Mouse (Mus musculus) forebrain, embryonic 11.5 days (tissue): ENCODE measurements around the gene Rap2b. TPM values are rescaled to one million over a fixed set of nuclear protein-coding genes. Genes with fewer than 3 reads are reported as not detected.

Experiments
- ATAC-seq: fragments of 200-750 bp; cut with Nextera tagmentation; replicated peaks from 2 replicates; pipeline ENCODE4 v1.8.0; 2017; ENCODE audit warnings: moderate TSS enrichment; ENCODE audit not compliant: low FRiP score
- DNase-seq: peaks from one replicate; pipeline ENCODE4 v3.0.0-alpha.2; 2017; ENCODE audit warnings: low spot score
- H3K27ac ChIP-seq: fragments of 300-500 bp; sonication (generic); 2 replicates; pipeline ENCODE4 v1.5.1; 2014; ENCODE audit warnings: low read depth, low read length
- H3K27me3 ChIP-seq: fragments of 300-500 bp; sonication (generic); 2 replicates; pipeline ENCODE4 v1.6.1; 2014; ENCODE audit warnings: mild to moderate bottlenecking, low read length, mixed read lengths; ENCODE audit not compliant: control insufficient read depth, insufficient read depth
- H3K36me3 ChIP-seq: fragments of 300-500 bp; sonication (generic); 2 replicates; pipeline ENCODE4 v1.6.1; 2014; ENCODE audit warnings: mild to moderate bottlenecking, low read length, moderate library complexity, mixed read lengths; ENCODE audit not compliant: control insufficient read depth, insufficient read depth
- H3K4me1 ChIP-seq: fragments of 300-500 bp; sonication (generic); replicated peaks from 2 replicates; pipeline ENCODE4 v1.6.1; 2014; ENCODE audit warnings: low read length, mixed read lengths; ENCODE audit not compliant: control insufficient read depth, insufficient read depth
- H3K4me2 ChIP-seq: fragments of 300-500 bp; sonication (generic); 2 replicates; pipeline ENCODE4 v1.6.1; 2014; ENCODE audit warnings: low read depth, mild to moderate bottlenecking, low read length, moderate library complexity, mixed read lengths; ENCODE audit not compliant: severe bottlenecking
- H3K4me3 ChIP-seq: fragments of 300-500 bp; sonication (generic); 2 replicates; pipeline ENCODE4 v1.5.1; 2014; ENCODE audit warnings: low read depth, low read length
- H3K9ac ChIP-seq: fragments of 300-500 bp; sonication (generic); 2 replicates; pipeline ENCODE4 v1.6.1; 2014; ENCODE audit warnings: low read length
- H3K9me3 ChIP-seq: fragments of 300-500 bp; sonication (generic); 2 replicates; pipeline ENCODE4 v1.6.1; 2016; ENCODE audit warnings: low read length, mixed read lengths; ENCODE audit not compliant: control insufficient read depth
- WGBS: fragments of 180-500 bp; shearing (Covaris S2); extraction: QIAGEN DNeasy Blood & Tissue Kit; methylation state at CpG from one replicate; pipeline ENCODE4 v1.1.7; 2014; 5-methylcytosine and 5-hydroxymethylcytosine counted together
- polyA plus RNA-seq: library from polyadenylated mRNA; unstranded; fragments of >200 nt; fragmentation: Nextera tagmentation; extraction: Ambion mirVana; gene quantifications from 2 replicates; pipeline ENCODE4 v1.2.1, GENCODE M21; 2014

The Rap2b gene
- polyA plus RNA-seq, 1 experiment from 2014 or later: 14.7 TPM

DNA sequence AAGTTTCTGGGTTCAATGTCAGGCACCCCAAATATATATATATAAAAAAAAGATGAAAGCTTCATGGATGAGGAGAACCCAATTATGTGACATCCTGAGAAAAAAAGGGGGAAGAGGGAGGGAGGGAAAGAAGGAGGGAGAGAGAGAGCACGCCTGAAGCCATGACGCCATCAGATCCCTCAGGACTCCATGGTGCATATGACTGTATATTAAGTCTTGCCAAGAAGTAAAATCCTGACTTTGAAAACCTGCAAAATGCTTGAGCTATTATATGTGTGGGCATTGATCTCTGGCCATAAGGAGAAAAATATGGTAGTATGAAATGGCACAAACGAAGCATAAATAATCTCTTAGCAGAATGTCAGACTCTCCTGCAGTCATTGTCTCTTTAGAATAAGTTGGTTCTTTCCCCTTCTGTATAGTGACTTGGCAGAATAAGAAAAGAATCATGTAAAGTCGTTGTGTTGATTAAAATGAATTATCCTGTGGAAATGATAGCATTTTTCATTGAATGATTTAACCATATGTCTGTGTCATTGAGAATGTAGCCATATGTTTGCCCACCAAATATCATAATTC is 13.3 kb upstream of the Rap2b start:
- Histone ChIP-seq H3K9ac (no peak overlapping the region), H3K4me3 (no peak overlapping the region), H3K4me1 (no peaks in the 10 kb centered on the region), H3K36me3 (no peaks in the 10 kb centered on the region), H3K27ac (no peak overlapping the region), H3K9me3 (no peaks in the 10 kb centered on the region), H3K4me2 (no peak overlapping the region), H3K27me3 (no peaks in the 10 kb centered on the region)
- WGBS: 83% methylated on average over 4 of the region's 4 CpGs
- no peak for ATAC-seq
- DNase-seq: no peak

DNA sequence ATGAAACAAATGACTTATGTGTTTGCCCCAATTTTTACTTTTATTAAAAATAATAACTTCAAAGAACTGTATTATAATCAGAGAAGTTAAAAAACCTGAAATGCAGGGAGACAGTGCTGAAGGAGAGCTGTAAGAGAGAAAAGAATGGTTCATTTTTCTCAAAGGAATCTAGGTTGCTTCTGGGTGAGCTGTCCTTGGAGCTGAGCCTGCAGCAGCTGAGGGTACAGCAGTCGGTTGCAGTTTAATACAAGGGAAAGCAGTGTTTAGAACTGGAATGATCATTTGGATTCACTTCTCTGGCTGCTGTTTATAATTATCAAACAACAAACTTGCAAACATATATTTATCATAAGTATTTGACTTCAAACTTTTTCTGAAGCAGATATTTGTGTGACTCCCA is 12.0 kb upstream of the Rap2b start:
- H3K9me3 ChIP-seq: no peaks in the 10 kb centered on the region
- no peak for ATAC-seq
- no peak overlapping the region for H3K4me3 ChIP-seq
- H3K4me1 ChIP-seq: no peaks in the 10 kb centered on the region
- WGBS: 82% methylated on average over 1 of the region's 1 CpGs
- H3K4me2 ChIP-seq: no peak overlapping the region
- DNase-seq: no peak
- H3K36me3 ChIP-seq: no peaks in the 10 kb centered on the region
- no peak overlapping the region for H3K9ac ChIP-seq
- H3K27me3 ChIP-seq: no peaks in the 10 kb centered on the region
- no peak overlapping the region for H3K27ac ChIP-seq

DNA sequence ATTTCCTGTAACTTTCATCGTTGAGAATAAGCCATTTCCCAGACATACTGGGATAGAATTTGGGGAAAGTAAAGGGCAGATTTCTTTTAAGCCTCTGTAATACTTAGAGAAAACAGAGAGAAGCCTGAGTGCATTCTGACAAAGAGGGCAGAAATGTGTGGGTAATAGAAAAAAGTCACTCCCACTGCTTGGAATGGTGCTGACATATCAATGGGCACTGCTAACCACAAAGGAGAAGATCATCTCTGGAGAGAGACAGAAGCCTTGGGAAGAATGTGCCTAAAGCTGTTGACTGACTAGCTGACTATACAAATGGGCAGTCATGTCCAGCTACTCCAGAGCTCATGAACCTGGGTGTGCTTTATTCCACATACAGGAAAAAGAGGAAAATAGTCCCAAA is 6.0 kb upstream of the Rap2b start:
- H3K27me3 ChIP-seq: no peaks in the 10 kb centered on the region
- WGBS: 30% methylated on average over 1 of the region's 1 CpGs
- H3K4me3 ChIP-seq: no peak overlapping the region

DNA sequence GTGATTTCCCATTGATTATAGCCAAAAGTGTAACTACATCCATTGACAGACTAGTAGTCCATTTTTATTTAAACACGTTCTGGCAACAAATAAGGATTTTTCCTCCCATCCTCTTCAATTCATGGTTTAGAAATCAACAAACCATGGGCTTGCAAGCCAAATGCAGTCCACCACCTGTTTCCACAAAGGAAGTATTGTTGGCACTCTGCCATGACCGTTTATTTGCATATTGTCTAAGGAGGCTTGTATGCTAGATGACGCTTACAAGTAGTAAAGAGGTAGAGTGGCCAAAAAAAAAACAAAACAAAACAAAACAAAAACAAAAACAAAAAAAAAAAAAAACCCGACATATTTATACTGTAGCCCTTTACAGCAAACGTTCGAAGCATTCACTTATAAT is 3.3 kb upstream of the Rap2b start:
- ATAC-seq: no peak

More for the DNA sequence above, 6.0 kb upstream of the Rap2b start:
- H3K9me3 ChIP-seq: no peaks in the 10 kb centered on the region
- no peaks in the 10 kb centered on the region for H3K36me3 ChIP-seq
- no peaks in the 10 kb centered on the region for H3K4me1 ChIP-seq
- ATAC-seq (no peak), DNase-seq (no peak)
- no peak overlapping the region for H3K9ac ChIP-seq
- H3K4me2 ChIP-seq: no peak overlapping the region
- no peak overlapping the region for H3K27ac ChIP-seq

DNA sequence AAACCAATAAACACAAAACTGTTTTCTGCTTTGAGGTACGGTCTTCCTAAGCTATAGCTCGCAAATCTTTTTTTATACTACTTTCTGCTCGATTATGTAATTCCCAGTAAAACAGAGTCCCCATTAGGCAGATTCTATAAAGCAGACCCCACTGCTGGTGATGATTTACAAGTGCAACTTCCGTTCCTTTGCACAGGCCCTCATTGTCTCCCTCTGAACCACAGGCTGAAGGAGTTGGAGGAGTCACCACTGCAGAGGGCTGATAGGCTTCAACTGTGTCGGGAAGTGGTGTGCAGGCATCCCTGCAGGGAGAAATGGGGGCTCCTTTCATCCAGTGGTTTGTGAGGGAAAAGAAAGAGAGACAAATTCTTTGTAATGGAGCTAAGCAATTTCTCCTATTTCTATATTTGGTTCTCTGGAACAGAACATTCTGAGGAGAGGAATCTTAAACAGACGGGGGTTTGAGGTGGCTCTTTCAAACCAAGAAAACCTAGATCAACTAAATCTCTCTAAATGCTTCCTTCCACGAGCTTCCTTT is 2.6 kb upstream of the Rap2b start:
- no peaks in the 10 kb centered on the region for H3K9me3 ChIP-seq
- no peak overlapping the region for H3K4me3 ChIP-seq
- DNase-seq (no peak), ATAC-seq (no peak)
- H3K9ac ChIP-seq: no peak overlapping the region
- H3K36me3 ChIP-seq: no peaks in the 10 kb centered on the region
- no peak overlapping the region for H3K27ac ChIP-seq
- H3K27me3 ChIP-seq: no peaks in the 10 kb centered on the region
- no peak overlapping the region for H3K4me2 ChIP-seq
- no peaks in the 10 kb centered on the region for H3K4me1 ChIP-seq
- 61% methylated on average over 7 of the region's 7 CpGs for WGBS

More for the DNA sequence above, 3.3 kb upstream of the Rap2b start:
- whole genome bisulfite sequencing: 68% methylated on average over 6 of the region's 6 CpGs
- Histone ChIP-seq H3K4me1 (no peaks in the 10 kb centered on the region), H3K4me2 (no peak overlapping the region), H3K9me3 (no peaks in the 10 kb centered on the region), H3K36me3 (no peaks in the 10 kb centered on the region), H3K4me3 (no peak overlapping the region), H3K27me3 (no peaks in the 10 kb centered on the region), H3K27ac (no peak overlapping the region), H3K9ac (no peak overlapping the region)
- no peak for DNase-seq

DNA sequence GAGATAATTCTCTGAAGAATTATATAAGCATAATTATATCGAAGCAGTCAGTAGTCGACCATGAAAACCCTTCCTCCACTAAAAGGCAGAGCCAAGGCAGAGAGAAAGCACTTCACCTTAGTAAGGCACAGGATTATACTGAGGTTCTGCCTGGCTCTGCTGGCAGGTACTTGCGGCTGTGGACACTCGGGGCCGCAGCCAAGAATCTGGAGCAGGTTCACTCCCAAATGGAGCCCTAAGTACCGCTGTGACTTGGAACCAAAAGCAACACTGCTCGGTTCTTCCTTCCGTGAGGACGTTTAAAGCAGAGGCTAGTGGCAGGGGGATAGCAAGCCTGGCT is 1.4 kb downstream of the Rap2b start:
- Histone ChIP-seq H3K36me3 (no peaks in the 10 kb centered on the region), H3K4me1 (no peaks in the 10 kb centered on the region), H3K27ac (peak overlapping the region; percentile 75), H3K9ac (peak overlapping the region; percentile 61), H3K4me2 (peak overlapping the region; percentile 83), H3K4me3 (peak overlapping the region; percentile 82), H3K9me3 (no peaks in the 10 kb centered on the region), H3K27me3 (no peaks in the 10 kb centered on the region)
- DNase-seq: no peak
- ATAC-seq: no peak
- 5% methylated on average over 9 of the region's 9 CpGs for WGBS

DNA sequence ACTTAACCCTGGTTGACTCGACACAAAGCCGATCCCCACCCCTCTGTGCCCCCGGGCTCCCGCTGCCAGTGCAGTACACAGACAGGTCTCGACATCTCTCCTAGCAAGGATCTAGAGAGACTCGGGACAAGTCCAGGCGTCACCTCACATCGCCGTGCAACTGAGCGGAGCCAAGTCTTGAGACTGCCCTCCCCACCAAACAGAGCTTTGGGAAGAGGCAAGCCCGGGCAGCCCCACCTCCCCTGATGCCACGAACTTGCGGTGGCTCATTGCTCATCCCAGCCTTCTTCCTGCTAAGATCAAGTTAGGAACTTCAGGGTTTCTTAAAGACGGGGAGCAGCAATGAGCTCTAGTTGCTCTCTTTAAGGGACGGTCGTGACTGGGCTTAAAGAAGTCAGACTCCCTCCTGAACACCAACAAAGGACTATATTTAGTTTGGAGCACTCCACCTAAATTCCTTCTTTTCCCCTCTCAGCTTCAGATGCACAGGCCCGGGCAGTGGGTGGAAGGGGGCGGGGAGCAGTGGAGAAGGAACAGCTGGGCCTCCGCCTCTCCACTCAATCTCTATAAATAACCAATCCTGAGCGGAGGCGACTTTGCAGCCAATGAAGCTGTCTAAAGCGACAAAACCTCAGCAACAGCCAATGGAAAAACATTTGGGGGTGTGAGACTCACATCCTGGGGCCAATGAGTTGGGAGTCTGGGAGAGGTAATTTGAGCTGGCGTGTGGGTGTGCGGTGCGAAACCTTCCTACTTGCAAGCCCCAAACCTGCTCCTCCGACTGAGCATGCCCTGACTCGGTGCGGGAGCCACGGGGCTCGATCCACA is 1.9 kb downstream of the Rap2b start:
- peak; percentile 95 for DNase-seq
- Histone ChIP-seq H3K9me3 (no peaks in the 10 kb centered on the region), H3K9ac (peak overlapping the region; percentile 65), H3K4me1 (no peaks in the 10 kb centered on the region), H3K27me3 (no peaks in the 10 kb centered on the region), H3K4me2 (peak overlapping the region; percentile 83), H3K36me3 (no peaks in the 10 kb centered on the region), H3K4me3 (peak overlapping the region; percentile 82), H3K27ac (peak overlapping the region; percentile 80)
- ATAC-seq: peak; percentile 94
- 1% methylated on average over 30 of the region's 30 CpGs for WGBS

DNA sequence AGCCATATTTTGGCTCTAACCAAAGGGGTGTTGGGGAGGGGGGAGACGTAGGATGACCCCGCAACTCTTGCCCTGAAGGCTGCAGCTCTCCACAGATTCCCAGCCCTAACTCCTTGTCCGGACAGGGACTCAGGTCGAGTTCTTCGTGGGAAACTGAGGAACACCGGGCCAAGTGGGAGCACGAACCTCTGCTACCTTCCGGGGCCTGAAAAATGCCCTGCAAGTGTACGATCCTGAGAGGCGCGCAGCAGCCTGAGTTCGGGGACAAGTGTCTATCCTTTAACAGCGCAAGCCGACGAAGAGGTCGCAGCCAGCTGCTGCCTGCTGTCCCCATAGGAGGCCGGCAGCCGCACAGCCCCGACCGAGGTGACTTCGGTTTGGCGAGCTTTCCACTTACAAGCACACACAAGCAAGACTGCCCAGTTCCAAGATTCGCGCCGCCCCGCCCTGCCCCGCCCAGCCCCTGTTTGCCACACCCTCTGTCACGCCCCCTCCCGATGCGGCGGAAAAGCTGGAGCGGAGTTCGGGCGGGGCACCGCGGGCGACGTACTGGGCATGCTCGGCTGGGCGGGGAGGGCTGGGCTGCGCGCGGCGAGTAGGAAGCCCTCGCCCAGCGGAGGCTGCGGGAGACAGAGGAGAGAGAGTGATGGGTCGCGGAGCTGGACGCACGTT is 2.7 kb downstream of the Rap2b start:
- DNase-seq: peak; percentile 99
- H3K9me3 ChIP-seq: no peaks in the 10 kb centered on the region
- WGBS: under 1% methylated on average over 47 of the region's 51 CpGs
- no peaks in the 10 kb centered on the region for H3K27me3 ChIP-seq
- no peaks in the 10 kb centered on the region for H3K4me1 ChIP-seq
- H3K27ac ChIP-seq: peak overlapping the region; percentile 80
- peak overlapping the region; percentile 86 for H3K9ac ChIP-seq
- ATAC-seq: peak; percentile 92
- H3K4me3 ChIP-seq: peak overlapping the region; percentile 82
- H3K4me2 ChIP-seq: peak overlapping the region; percentile 70
- H3K36me3 ChIP-seq: no peaks in the 10 kb centered on the region
